Mouse (Mus musculus) lung, postnatal 25 days (tissue): ENCODE results near the gene Tnrc6b.
A peak's percentile ranks its signal among the peaks of the same experiment; 100 is the strongest.

Experiments
- DNase-seq: peaks from one replicate; pipeline ENCODE4 v3.0.0; 2022; ENCODE audit warnings: low spot score

The Tnrc6b gene

GRCm38 (mm10) chr15:80736553-80736952 lies 25.4 kb downstream of the Tnrc6b start:
- no peak for DNase-seq

GRCm38 (mm10) chr15:80738244-80738643 lies 27.1 kb downstream of the Tnrc6b start:
- DNase-seq, result no peak

GRCm38 (mm10) chr15:80739972-80740371 lies 28.9 kb downstream of the Tnrc6b start:
- no peak for DNase-seq

DNA sequence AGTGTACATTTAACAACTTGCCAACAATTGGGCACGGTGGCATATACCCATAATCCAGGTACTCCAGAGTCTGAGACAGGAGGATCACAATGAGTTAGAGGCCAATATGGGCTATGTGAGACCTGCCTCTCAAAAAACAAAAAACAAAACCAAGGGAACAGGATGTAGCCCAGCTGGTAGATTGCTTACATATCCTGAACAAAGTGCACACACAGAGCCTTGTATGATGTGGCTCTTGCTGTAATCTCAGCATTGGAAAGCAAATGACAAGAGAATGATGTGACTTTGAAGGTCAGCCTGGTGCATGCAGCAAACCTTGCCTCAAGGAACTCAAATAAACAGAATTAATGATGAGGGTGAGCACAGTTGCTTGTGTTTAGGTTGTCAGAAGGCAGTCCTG lies 30.7 kb downstream of the Tnrc6b start:
- no peak for DNase-seq

GRCm38 (mm10) chr15:80742991-80743474 lies 31.9 kb downstream of the Tnrc6b start:
- DNase-seq, result peak; percentile 41

GRCm38 (mm10) chr15:80743606-80744005 lies 32.5 kb downstream of the Tnrc6b start:
- DNase-seq, result no peak

DNA sequence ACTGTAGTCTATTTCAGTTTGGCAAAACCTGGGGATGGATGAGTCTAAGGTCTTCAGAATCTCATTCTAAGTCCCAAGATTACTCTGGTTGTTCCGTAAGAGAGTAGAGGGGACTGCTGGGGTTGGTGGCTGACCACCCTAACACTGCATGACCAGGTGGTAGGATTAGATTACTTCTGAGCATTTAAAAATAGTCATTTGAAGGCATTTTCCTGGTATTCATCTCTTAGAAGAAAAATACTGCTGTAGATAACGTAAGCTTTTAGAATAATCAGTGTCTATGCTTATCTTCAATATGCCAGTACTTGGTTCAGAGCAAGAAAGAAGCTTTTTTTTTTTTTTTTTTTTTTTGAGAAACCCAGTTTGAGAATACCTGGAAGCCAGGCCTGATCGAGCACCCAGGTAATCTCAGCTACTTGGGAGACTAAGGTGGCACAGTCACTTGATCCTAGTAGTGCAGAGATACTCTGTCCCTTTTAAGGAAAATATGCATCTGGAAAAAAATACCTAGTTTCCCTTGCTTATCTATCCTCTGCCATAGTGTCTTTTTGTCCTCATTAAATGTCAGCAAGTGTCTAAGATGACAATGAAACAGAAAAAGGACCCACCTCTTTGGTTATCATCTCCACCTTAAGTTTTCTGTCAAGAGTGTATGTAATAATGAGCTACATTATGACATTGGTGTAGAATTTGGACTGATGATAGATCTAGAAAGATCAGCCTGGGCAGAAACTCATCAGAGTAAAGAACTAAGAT lies 33.7 kb downstream of the Tnrc6b start:
- no peak for DNase-seq

- DNase-seq, result no peak
Measured at GRCm38 (mm10) chr15:80748979-80749378, 37.9 kb downstream of the Tnrc6b start.

GRCm38 (mm10) chr15:80753351-80753750 lies 42.2 kb downstream of the Tnrc6b start:
- DNase-seq, result no peak

- no peak for DNase-seq
Measured at GRCm38 (mm10) chr15:80754103-80754502, 43.0 kb downstream of the Tnrc6b start.

GRCm38 (mm10) chr15:80759451-80759850 lies 48.3 kb downstream of the Tnrc6b start:
- DNase-seq, result no peak

- no peak for DNase-seq
Measured at GRCm38 (mm10) chr15:80760504-80760903, 49.4 kb downstream of the Tnrc6b start.

DNA sequence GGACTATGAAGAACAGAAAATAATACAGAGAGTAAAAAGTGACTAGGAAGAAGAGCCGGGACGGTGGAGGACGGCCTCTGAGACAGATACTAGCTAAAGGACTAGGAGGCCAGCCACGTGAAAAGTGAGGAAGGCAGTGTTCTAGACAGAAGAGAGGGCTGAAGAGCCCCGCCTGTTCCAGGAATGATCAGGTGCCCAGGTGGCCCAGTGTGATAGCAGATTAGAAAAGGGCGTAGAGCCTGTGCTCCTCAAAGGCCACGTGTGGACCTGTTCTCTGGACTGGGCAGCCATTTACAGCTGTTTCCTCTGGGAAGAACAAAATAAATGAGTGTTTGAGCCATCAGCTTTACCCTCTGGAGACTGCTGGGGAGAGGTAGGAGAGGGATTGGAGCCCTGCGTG lies 49.8 kb downstream of the Tnrc6b start:
- no peak for DNase-seq

GRCm38 (mm10) chr15:80762621-80763020 lies 51.5 kb downstream of the Tnrc6b start:
- no peak for DNase-seq

- DNase-seq, result no peak
Measured at GRCm38 (mm10) chr15:80764666-80765065, 53.6 kb downstream of the Tnrc6b start.

- no peak for DNase-seq
Measured at GRCm38 (mm10) chr15:80765381-80765780, 54.3 kb downstream of the Tnrc6b start.

- DNase-seq, result no peak
Measured at GRCm38 (mm10) chr15:80768216-80768615, 57.1 kb downstream of the Tnrc6b start.

DNA sequence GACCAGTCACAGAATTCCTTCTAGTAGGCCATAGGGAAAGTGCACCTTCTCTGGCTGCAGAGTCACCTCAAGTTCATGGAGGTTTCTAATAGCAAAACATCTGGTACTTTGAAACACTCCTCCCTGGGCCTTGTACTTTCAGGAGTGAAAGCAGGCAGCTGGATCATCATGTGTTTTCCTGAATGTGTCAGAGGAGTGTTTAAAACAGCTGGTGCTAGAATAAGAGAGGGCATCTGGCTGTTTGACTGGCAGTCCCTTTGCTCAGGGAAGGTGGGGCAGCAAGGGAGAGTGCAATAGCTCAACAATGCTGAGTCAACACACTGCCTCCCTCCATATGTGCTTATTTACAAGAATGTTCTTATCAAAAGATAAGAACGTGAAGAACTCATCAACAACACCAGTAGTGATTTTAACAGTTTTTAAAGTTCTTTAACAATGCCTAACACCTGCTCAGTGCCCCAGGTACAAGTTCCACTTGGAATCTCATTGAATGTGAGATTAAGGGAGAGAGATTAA lies 60.9 kb downstream of the Tnrc6b start:
- no peak for DNase-seq

- no peak for DNase-seq
Measured at GRCm38 (mm10) chr15:80774666-80775065, 63.6 kb downstream of the Tnrc6b start.

- no peak for DNase-seq
Measured at GRCm38 (mm10) chr15:80779006-80779405, 67.9 kb downstream of the Tnrc6b start.

GRCm38 (mm10) chr15:80780154-80780751 lies 69.1 kb downstream of the Tnrc6b start:
- no peak for DNase-seq

GRCm38 (mm10) chr15:80781218-80781806 lies 70.2 kb downstream of the Tnrc6b start:
- DNase-seq, result no peak

DNA sequence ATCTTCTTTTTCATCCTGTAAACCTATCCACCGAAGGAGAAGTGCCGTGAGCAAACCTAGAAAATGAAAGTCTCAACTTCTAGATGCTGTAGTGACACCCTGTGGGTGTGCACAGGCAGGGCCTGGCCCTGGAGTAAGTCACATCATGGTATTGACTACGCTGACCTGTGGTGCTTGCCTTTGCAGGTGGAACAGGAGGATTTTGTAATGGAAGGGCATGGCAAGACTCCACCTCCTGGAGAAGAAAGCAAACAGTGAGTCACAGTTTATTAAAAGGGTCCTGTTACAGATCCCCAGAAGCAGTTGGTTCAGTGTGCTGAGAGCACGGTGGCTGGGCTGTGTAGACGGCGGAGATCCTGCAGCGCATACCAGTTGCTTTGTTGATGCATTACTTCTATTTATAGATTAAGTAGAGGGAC lies 73.4 kb downstream of the Tnrc6b start:
- peak; percentile 67 for DNase-seq
